Mouse (Mus musculus) brain, embryonic 14.5 days (tissue): Measurements from ENCODE around the gene Galnt2.

Experiments used
- CTCF ChIP-seq: fragments of 200-500 bp; IDR thresholded peaks from 2 replicates; pipeline ENCODE4 v1.5.1; 2012; ENCODE audit warnings: inconsistent platforms, mild to moderate bottlenecking, moderate library complexity, borderline replicate concordance; ENCODE audit not compliant: insufficient read depth, insufficient read length; ENCODE audit errors: extremely low read depth
- POLR2A ChIP-seq: fragments of 200-500 bp; IDR thresholded peaks from 2 replicates; pipeline ENCODE4 v1.6.1; 2012; ENCODE audit warnings: mild to moderate bottlenecking, inconsistent platforms, borderline replicate concordance; ENCODE audit not compliant: poor library complexity, insufficient read depth, insufficient read length, severe bottlenecking; ENCODE audit errors: extremely low read depth

DNA sequence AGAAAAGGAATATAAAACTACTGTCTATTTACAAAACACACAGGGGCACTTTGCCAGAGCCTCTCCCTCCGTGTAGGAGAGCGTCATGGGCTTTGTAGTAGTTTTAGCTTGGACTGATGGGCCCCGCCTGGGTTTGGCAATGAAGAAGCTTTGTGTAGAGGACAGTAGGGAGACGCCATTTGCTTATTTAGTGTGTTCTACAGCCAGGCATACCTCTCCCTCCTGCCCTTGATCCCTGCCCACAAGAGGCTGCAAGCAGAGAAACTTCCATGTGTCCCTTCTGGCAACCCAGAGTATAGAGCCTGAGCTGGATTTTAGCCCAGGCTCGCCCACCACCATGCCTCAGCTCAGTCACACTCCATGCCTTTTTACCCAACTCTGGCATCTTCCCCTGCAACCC is 49.4 kb upstream of the Galnt2 start:
- TF ChIP-seq CTCF (no peak), POLR2A (no peak)
